Mouse (Mus musculus) stomach, embryonic 15.5 days (tissue): ENCODE results near the gene Olfr1368. TPM values are rescaled to one million over a fixed set of nuclear protein-coding genes. Genes with fewer than 3 reads are reported as not detected.

ENCODE experiments used
- ATAC-seq: fragments of 200-750 bp; cut with Nextera tagmentation; 2 replicates; pipeline ENCODE4 v1.8.0; 2017; ENCODE audit warnings: low read depth, moderate number of reproducible peaks, moderate TSS enrichment; ENCODE audit not compliant: insufficient read depth, low FRiP score
- H3K27ac ChIP-seq: fragments of 300-500 bp; sonication (generic); 2 replicates; pipeline ENCODE4 v1.5.1; 2015; ENCODE audit warnings: mild to moderate bottlenecking, inconsistent platforms
- H3K27me3 ChIP-seq: fragments of 300-500 bp; sonication (generic); replicated peaks from 2 replicates; pipeline ENCODE4 v1.6.1; 2015; ENCODE audit warnings: inconsistent platforms
- H3K36me3 ChIP-seq: fragments of 300-500 bp; sonication (generic); 2 replicates; pipeline ENCODE4 v1.6.1; 2015; ENCODE audit warnings: inconsistent platforms
- H3K4me1 ChIP-seq: fragments of 300-500 bp; sonication (generic); 2 replicates; pipeline ENCODE4 v1.6.1; 2015; ENCODE audit warnings: inconsistent platforms
- H3K4me2 ChIP-seq: fragments of 300-500 bp; sonication (generic); 2 replicates; pipeline ENCODE4 v1.6.1; 2015; ENCODE audit warnings: mild to moderate bottlenecking, inconsistent platforms
- H3K4me3 ChIP-seq: fragments of 300-500 bp; sonication (generic); replicated peaks from 2 replicates; pipeline ENCODE4 v1.5.1; 2015; ENCODE audit warnings: inconsistent platforms
- H3K9ac ChIP-seq: fragments of 300-500 bp; sonication (generic); 2 replicates; pipeline ENCODE4 v1.6.1; 2015; ENCODE audit warnings: inconsistent platforms
- H3K9me3 ChIP-seq: fragments of 300-500 bp; sonication (generic); 2 replicates; pipeline ENCODE4 v1.6.1; 2016; ENCODE audit warnings: inconsistent platforms
- WGBS: fragments of 180-500 bp; shearing (Covaris S2); methylation state at CpG from one replicate; pipeline ENCODE4 v1.1.7; 2015; 5-methylcytosine and 5-hydroxymethylcytosine counted together
- polyA plus RNA-seq: library from polyadenylated mRNA; unstranded; fragments of >200 nt; fragmentation: Nextera tagmentation; extraction: Ambion mirVana; gene quantifications from 2 replicates; pipeline ENCODE4 v1.2.1, GENCODE M21; 2015

Olfr1368 gene
- not detected in 2 replicates for polyA plus RNA-seq

GRCm38 (mm10) chr13:21145767-21146166, at the start of gene Olfr1368:
Gene Olfr1368, minus strand, starts transcription at chr13:21145867.
- Histone ChIP-seq H3K27ac (no peak within 1 kb of the TSS), H3K4me2 (no peak within 1 kb of the TSS), H3K36me3 (no peaks in the 10 kb centered on the region), H3K27me3 (no peaks in the 10 kb centered on the region), H3K4me1 (no peaks in the 10 kb centered on the region), H3K9ac (no peak within 1 kb of the TSS), H3K9me3 (no peaks in the 10 kb centered on the region), H3K4me3 (no peak within 1 kb of the TSS)
- ATAC-seq, result no peak
- 70% methylated on average over 4 of the region's 4 CpGs for WGBS

- H3K4me2 ChIP-seq, result no peak overlapping the region
Measured at GRCm38 (mm10) chr13:21185521-21185920, 39.9 kb upstream of the Olfr1368 start.

GRCm38 (mm10) chr13:21183661-21184060, 38.0 kb upstream of the Olfr1368 start:
- peaks cover 23% of the 10 kb centered on the region for H3K4me1 ChIP-seq
- peaks cover 50% of the 10 kb centered on the region for H3K36me3 ChIP-seq
- no peak overlapping the region for H3K4me3 ChIP-seq
- H3K9ac ChIP-seq, result no peak overlapping the region
- ATAC-seq, result no peak
- no peak overlapping the region for H3K4me2 ChIP-seq
- WGBS, result 94% methylated on average over 7 of the region's 7 CpGs
- no peak overlapping the region for H3K27ac ChIP-seq
- no peaks in the 10 kb centered on the region for H3K9me3 ChIP-seq
- no peaks in the 10 kb centered on the region for H3K27me3 ChIP-seq

More at GRCm38 (mm10) chr13:21185521-21185920, 39.9 kb upstream of the Olfr1368 start:
- WGBS, result 70% methylated on average over 4 of the region's 4 CpGs
- H3K4me3 ChIP-seq, result no peak overlapping the region
- peaks cover 21% of the 10 kb centered on the region for H3K4me1 ChIP-seq
- H3K27ac ChIP-seq, result no peak overlapping the region
- H3K9ac ChIP-seq, result no peak overlapping the region
- no peaks in the 10 kb centered on the region for H3K27me3 ChIP-seq
- H3K36me3 ChIP-seq, result peaks cover 68% of the 10 kb centered on the region
- no peak for ATAC-seq
- H3K9me3 ChIP-seq, result no peaks in the 10 kb centered on the region

- 91% methylated on average over 6 of the region's 6 CpGs for WGBS
- Histone ChIP-seq H3K4me1 (peaks cover 27% of the 10 kb centered on the region), H3K4me2 (no peak overlapping the region)
Measured at GRCm38 (mm10) chr13:21183066-21183465, 37.4 kb upstream of the Olfr1368 start.

GRCm38 (mm10) chr13:21181996-21182395, 36.3 kb upstream of the Olfr1368 start:
- WGBS, result 55% methylated on average over 7 of the region's 7 CpGs

More at GRCm38 (mm10) chr13:21183066-21183465, 37.4 kb upstream of the Olfr1368 start:
- Histone ChIP-seq H3K27ac (no peak overlapping the region), H3K36me3 (peaks cover 44% of the 10 kb centered on the region), H3K9me3 (no peaks in the 10 kb centered on the region), H3K27me3 (no peaks in the 10 kb centered on the region), H3K4me3 (no peak overlapping the region), H3K9ac (no peak overlapping the region)
- no peak for ATAC-seq

GRCm38 (mm10) chr13:21180551-21181530, 35.2 kb upstream of the Olfr1368 start:
- under 1% methylated on average over 70 of the region's 71 CpGs for WGBS
- peak overlapping the region; percentile 96 for H3K27ac ChIP-seq

More at GRCm38 (mm10) chr13:21181996-21182395, 36.3 kb upstream of the Olfr1368 start:
- Histone ChIP-seq H3K27ac (no peak overlapping the region), H3K36me3 (peaks cover 34% of the 10 kb centered on the region), H3K9me3 (no peaks in the 10 kb centered on the region), H3K9ac (0 out of 2 replicates have a peak overlapping the region, but pooled peaks have one; percentile 13), H3K4me2 (peak overlapping the region; percentile 79), H3K27me3 (no peaks in the 10 kb centered on the region), H3K4me1 (peaks cover 27% of the 10 kb centered on the region), H3K4me3 (peak overlapping the region; percentile 98)
- ATAC-seq, result no peak

GRCm38 (mm10) chr13:21179724-21180550, 34.3 kb upstream of the Olfr1368 start:
- Histone ChIP-seq H3K4me1 (peaks cover 27% of the 10 kb centered on the region), H3K9ac (peak overlapping the region; percentile 94), H3K36me3 (peaks cover 17% of the 10 kb centered on the region), H3K27me3 (no peaks in the 10 kb centered on the region), H3K9me3 (no peaks in the 10 kb centered on the region), H3K4me3 (peak overlapping the region; percentile 98), H3K27ac (peak overlapping the region; percentile 96), H3K4me2 (peak overlapping the region; percentile 79)
- WGBS, result under 1% methylated on average over 80 of the region's 80 CpGs
- peak; percentile 95 for ATAC-seq

More at GRCm38 (mm10) chr13:21180551-21181530, 35.2 kb upstream of the Olfr1368 start:
- Histone ChIP-seq H3K4me2 (peak overlapping the region; percentile 79), H3K27me3 (no peaks in the 10 kb centered on the region), H3K36me3 (peaks cover 25% of the 10 kb centered on the region), H3K9ac (peak overlapping the region; percentile 94), H3K4me1 (peaks cover 27% of the 10 kb centered on the region), H3K9me3 (no peaks in the 10 kb centered on the region), H3K4me3 (peak overlapping the region; percentile 98)
- peak; percentile 17 for ATAC-seq

GRCm38 (mm10) chr13:21179367-21179723, 33.7 kb upstream of the Olfr1368 start, which contains the start of gene Trim27:
Gene Trim27, plus strand, starts transcription at chr13:21179445.
- H3K36me3 ChIP-seq, result peaks cover 17% of the 10 kb centered on the region
- H3K4me3 ChIP-seq, result peak within 1 kb of the TSS; percentile 98
- H3K4me1 ChIP-seq, result peaks cover 27% of the 10 kb centered on the region
- WGBS, result under 1% methylated on average over 15 of the region's 15 CpGs
- peak within 1 kb of the TSS; percentile 79 for H3K4me2 ChIP-seq
- H3K27ac ChIP-seq, result peak within 1 kb of the TSS; percentile 96
- no peaks in the 10 kb centered on the region for H3K9me3 ChIP-seq
- H3K27me3 ChIP-seq, result no peaks in the 10 kb centered on the region
- peak; percentile 33 for ATAC-seq
- H3K9ac ChIP-seq, result peak within 1 kb of the TSS; percentile 94

GRCm38 (mm10) chr13:21178364-21178763, 32.7 kb upstream of the Olfr1368 start:
- Histone ChIP-seq H3K27ac (peak overlapping the region; percentile 27; the same call in 1 of the 2 replicates), H3K4me3 (no peak overlapping the region), H3K27me3 (no peaks in the 10 kb centered on the region), H3K9me3 (no peaks in the 10 kb centered on the region), H3K36me3 (peaks cover 8% of the 10 kb centered on the region), H3K9ac (no peak overlapping the region), H3K4me1 (peaks cover 24% of the 10 kb centered on the region), H3K4me2 (peak overlapping the region; percentile 79)
- WGBS, result 83% methylated on average over 5 of the region's 5 CpGs
- no peak for ATAC-seq

GRCm38 (mm10) chr13:21177657-21178056, 32.0 kb upstream of the Olfr1368 start:
- no peak overlapping the region for H3K4me2 ChIP-seq
- H3K9ac ChIP-seq, result no peak overlapping the region
- no peaks in the 10 kb centered on the region for H3K27me3 ChIP-seq
- H3K4me1 ChIP-seq, result peaks cover 18% of the 10 kb centered on the region
- WGBS, result 50% methylated on average over 5 of the region's 5 CpGs
- ATAC-seq, result no peak
- no peaks in the 10 kb centered on the region for H3K9me3 ChIP-seq
- 0 out of 2 replicates have a peak, but pooled peaks cover 2% of the 10 kb centered on the region for H3K36me3 ChIP-seq
- H3K27ac ChIP-seq, result peak overlapping the region; percentile 27; the same call in 1 of the 2 replicates
- H3K4me3 ChIP-seq, result no peak overlapping the region

- no peaks in the 10 kb centered on the region for H3K27me3 ChIP-seq
- no peak overlapping the region for H3K9ac ChIP-seq
- 77% methylated on average over 11 of the region's 11 CpGs for WGBS
- H3K9me3 ChIP-seq, result no peaks in the 10 kb centered on the region
- no peak overlapping the region for H3K4me2 ChIP-seq
- peaks cover 11% of the 10 kb centered on the region for H3K4me1 ChIP-seq
- H3K27ac ChIP-seq, result no peak overlapping the region
- no peaks in the 10 kb centered on the region for H3K36me3 ChIP-seq
- H3K4me3 ChIP-seq, result no peak overlapping the region
- ATAC-seq, result no peak
Measured at GRCm38 (mm10) chr13:21176733-21177132, 31.1 kb upstream of the Olfr1368 start.
